ENCODE assay signal across 15 mouse cellular contexts in genomic region chr19:11915804-11916203, GRCm38 (mm10). TPM values are rescaled to one million over a fixed set of nuclear protein-coding genes. Genes with fewer than 3 reads are reported as not detected.
A peak's percentile ranks its signal among the peaks of the same experiment; 100 is the strongest.
DNase-seq lines count a peak whose midpoint lies in the region; ATAC-seq and TF ChIP-seq lines count a peak whose summit lies in the region.
"Had no signal": no experiment of that assay in that cellular context is flagged by ENCODE, and none has a peak within 500 bp of the region (broad histone marks: within the 10 kb centered on the region; RNA-seq: fewer than 3 reads in every experiment).

No protein-coding gene starts in this region.

- no peak overlapping the region for H3K27ac ChIP-seq in heart, embryonic 10.5 days
- H3K27ac ChIP-seq in layer of hippocampus, adult 2 months = peak overlapping the region; percentile 0; the same call in 1 of the 2 replicates
- no peak overlapping the region for H3K27ac ChIP-seq in heart, postnatal 0 days (ENCODE audit: low read depth)
- H3K27ac ChIP-seq: liver, embryonic 12.5 days; midbrain, embryonic 12.5 days; neural tube, embryonic 15.5 days had no signal

- H3K9me3 ChIP-seq in heart, embryonic 10.5 days = no peaks in the 10 kb centered on the region
- no peaks in the 10 kb centered on the region for H3K9me3 ChIP-seq in heart, postnatal 0 days (replicated peaks; ENCODE audit: control insufficient read depth, low read length)
- H3K9me3 ChIP-seq: G1E; liver, embryonic 12.5 days; midbrain, embryonic 12.5 days; neural tube, embryonic 15.5 days had no signal

- no peak for TF ChIP-seq CTCF in layer of hippocampus, adult 2 months (conservative IDR thresholded peaks at IDR 0.05)
- TF ChIP-seq CTCF in heart, postnatal 0 days (IDR thresholded peaks at IDR 0.05; ENCODE audit: low read depth) = no peak

- H3K4me2 ChIP-seq in heart, postnatal 0 days (ENCODE audit: low read depth, low read length) = no peak overlapping the region
- H3K4me2 ChIP-seq: liver, embryonic 12.5 days; neural tube, embryonic 15.5 days had no signal

- TF ChIP-seq EP300 in heart, postnatal 0 days (IDR thresholded peaks at IDR 0.05; ENCODE audit: low read depth) = no peak

- H3K4me1 ChIP-seq in heart, embryonic 10.5 days = peaks cover 12% of the 10 kb centered on the region; the same call in 1 of the 2 replicates
- peaks cover 21% of the 10 kb centered on the region for H3K4me1 ChIP-seq in heart, postnatal 0 days (ENCODE audit: control insufficient read depth, insufficient read depth)

- H3K36me3 ChIP-seq in heart, embryonic 10.5 days = peaks cover 34% of the 10 kb centered on the region
- peaks cover 27% of the 10 kb centered on the region for H3K36me3 ChIP-seq in heart, postnatal 0 days (replicated peaks; ENCODE audit: control insufficient read depth, insufficient read depth, low read length)

- no peaks in the 10 kb centered on the region for H3K27me3 ChIP-seq in heart, embryonic 10.5 days (ENCODE audit: insufficient read depth, poor library complexity, severe bottlenecking)
- no peaks in the 10 kb centered on the region for H3K27me3 ChIP-seq in heart, postnatal 0 days (ENCODE audit: control insufficient read depth, insufficient read depth, low read length)
- H3K27me3 ChIP-seq: liver, embryonic 12.5 days; midbrain, embryonic 12.5 days; neural tube, embryonic 15.5 days had no signal

- no peak overlapping the region for H3K4me3 ChIP-seq in heart, embryonic 10.5 days
- H3K4me3 ChIP-seq in layer of hippocampus, adult 2 months = peak overlapping the region; percentile 8; the same call in 1 of the 2 replicates
- H3K4me3 ChIP-seq in heart, postnatal 0 days (ENCODE audit: low read depth, low read length) = no peak overlapping the region
- H3K4me3 ChIP-seq: liver, embryonic 12.5 days; midbrain, embryonic 12.5 days; neural tube, embryonic 15.5 days had no signal

- no peak overlapping the region for H3K9ac ChIP-seq in heart, postnatal 0 days (replicated peaks; ENCODE audit: low read depth, low read length)
- H3K9ac ChIP-seq: liver, embryonic 12.5 days; midbrain, embryonic 12.5 days; neural tube, embryonic 15.5 days had no signal

- DNase-seq in heart, adult 18-20 months = peak; percentile 36 to 55
- no peak for DNase-seq in heart, embryonic 10.5 days (ENCODE audit: low spot score)
- peak in 1 of 2 experiments; percentile 63 for DNase-seq in layer of hippocampus, adult 2 months (ENCODE audit: low spot score in 2 of 2)
- no peak for DNase-seq in layer of hippocampus, postnatal 36 days
- DNase-seq in MN1 (ENCODE audit: low spot score) = peak; percentile 48
- peak; percentile 50 for DNase-seq in heart, postnatal 0 days (ENCODE audit: low spot score)
- no peak for DNase-seq in spleen, postnatal 4 days (ENCODE audit: low spot score in 2 of 2)
- no peak for DNase-seq in gastrocnemius, postnatal 4 days (ENCODE audit: low spot score in 2 of 2)
- DNase-seq: adrenal gland, postnatal 25 days had no signal

- ATAC-seq in heart, postnatal 0 days (ENCODE audit: insufficient read depth, low read depth) = no peak
- ATAC-seq: liver, embryonic 12.5 days had no signal

- 49% methylated on average over 2 of the region's 2 CpGs for WGBS in heart, embryonic 10.5 days
- 2% methylated on average over 2 of the region's 2 CpGs for WGBS in heart, postnatal 0 days

RNA-seq across cellular contexts. Expression of gene Patl1, which starts 3.6 kb away (rescaled TPM):
- 10 to 100 TPM; 24.7 to 27.3 TPM for total RNA-seq in heart, adult 18-20 months (2021)
- polyA plus RNA-seq in heart, embryonic 10.5 days (2016; fragmentation: Nextera tagmentation; extraction: Ambion mirVana) = 19.8 and 20.6 TPM in 2 replicates
- 10 to 100 TPM; 19.7 to 21.1 TPM for total RNA-seq in layer of hippocampus, adult 2 months (2021)
- total RNA-seq in layer of hippocampus, postnatal 36 days (2021) = 10 to 100 TPM; 19.8 to 24.8 TPM
- total RNA-seq in heart, postnatal 0 days (2014; rRNA removed; ENCODE audit: low replicate concordance) = 12.9 and 14.7 TPM in 2 replicates
- polyA plus RNA-seq in heart, postnatal 0 days (2015; fragmentation: Nextera tagmentation; extraction: Ambion mirVana) = 10.0 and 11.5 TPM in 2 replicates
- total RNA-seq in gastrocnemius, postnatal 4 days (2021) = 10 to 100 TPM; 29.6 to 32.7 TPM

RNA-seq across cellular contexts. Expression of gene Olfr1420, which starts 29.4 kb away (rescaled TPM):
- not detected for total RNA-seq in heart, adult 18-20 months (2021)
- 0.06 and 0.11 TPM in 2 replicates for polyA plus RNA-seq in heart, embryonic 10.5 days (2016; fragmentation: Nextera tagmentation; extraction: Ambion mirVana)
- not detected for total RNA-seq in layer of hippocampus, adult 2 months (2021)
- not detected for total RNA-seq in layer of hippocampus, postnatal 36 days (2021)
- total RNA-seq in heart, postnatal 0 days (2014; rRNA removed; ENCODE audit: low replicate concordance) = not detected in 2 replicates
- polyA plus RNA-seq in heart, postnatal 0 days (2015; fragmentation: Nextera tagmentation; extraction: Ambion mirVana) = 0.11 TPM in 1 of 2 replicates, not detected in the other
- not detected for total RNA-seq in gastrocnemius, postnatal 4 days (2021)
- total RNA-seq: adrenal gland, postnatal 25 days had no signal
- polyA plus RNA-seq: G1E; heart, embryonic 16.5 days; liver, embryonic 12.5 days; midbrain, embryonic 12.5 days; neural tube, embryonic 15.5 days; urinary bladder, adult 2 months had no signal

RNA-seq across cellular contexts. Expression of gene Olfr1419, which starts 40.9 kb away (rescaled TPM):
- total RNA-seq in heart, adult 18-20 months (2021) = not detected
- not detected in 2 replicates for polyA plus RNA-seq in heart, embryonic 10.5 days (2016; fragmentation: Nextera tagmentation; extraction: Ambion mirVana)
- not detected for total RNA-seq in layer of hippocampus, adult 2 months (2021)
- total RNA-seq in layer of hippocampus, postnatal 36 days (2021) = not detected
- not detected in 2 replicates for total RNA-seq in heart, postnatal 0 days (2014; rRNA removed; ENCODE audit: low replicate concordance)
- not detected in 2 replicates for polyA plus RNA-seq in heart, postnatal 0 days (2015; fragmentation: Nextera tagmentation; extraction: Ambion mirVana)
- not detected for total RNA-seq in gastrocnemius, postnatal 4 days (2021)
- total RNA-seq: adrenal gland, postnatal 25 days had no signal
- polyA plus RNA-seq: G1E; heart, embryonic 16.5 days; liver, embryonic 12.5 days; midbrain, embryonic 12.5 days; neural tube, embryonic 15.5 days had no signal

RNA-seq across cellular contexts. Expression of gene Osbp, which starts 49.9 kb away (rescaled TPM):
- 10 to 100 TPM; 97.2 to 99.2 TPM for total RNA-seq in heart, adult 18-20 months (2021)
- polyA plus RNA-seq in heart, embryonic 10.5 days (2016; fragmentation: Nextera tagmentation; extraction: Ambion mirVana) = 4.7 and 5.8 TPM in 2 replicates
- 10 to 100 TPM; 50.3 to 50.9 TPM for total RNA-seq in layer of hippocampus, adult 2 months (2021)
- total RNA-seq in layer of hippocampus, postnatal 36 days (2021) = 10 to 100 TPM; 51.1 to 52.3 TPM
- 32.7 and 43.2 TPM in 2 replicates for total RNA-seq in heart, postnatal 0 days (2014; rRNA removed; ENCODE audit: low replicate concordance)
- 4.7 and 5.1 TPM in 2 replicates for polyA plus RNA-seq in heart, postnatal 0 days (2015; fragmentation: Nextera tagmentation; extraction: Ambion mirVana)
- total RNA-seq in gastrocnemius, postnatal 4 days (2021) = 10 to 100 TPM; 80.6 to 85.0 TPM

RNA-seq across cellular contexts. Expression of gene Olfr1418, which starts 54.9 kb away (rescaled TPM):
- not detected for total RNA-seq in heart, adult 18-20 months (2021)
- polyA plus RNA-seq in heart, embryonic 10.5 days (2016; fragmentation: Nextera tagmentation; extraction: Ambion mirVana) = not detected in 2 replicates
- not detected for total RNA-seq in layer of hippocampus, adult 2 months (2021)
- total RNA-seq in layer of hippocampus, postnatal 36 days (2021) = not detected
- not detected in 2 replicates for total RNA-seq in heart, postnatal 0 days (2014; rRNA removed; ENCODE audit: low replicate concordance)
- polyA plus RNA-seq in heart, postnatal 0 days (2015; fragmentation: Nextera tagmentation; extraction: Ambion mirVana) = not detected in 2 replicates
- not detected for total RNA-seq in gastrocnemius, postnatal 4 days (2021)
- total RNA-seq: adrenal gland, postnatal 25 days had no signal
- polyA plus RNA-seq: G1E; heart, embryonic 16.5 days; liver, embryonic 12.5 days; midbrain, embryonic 12.5 days; neural tube, embryonic 15.5 days; urinary bladder, adult 2 months had no signal

Comparison
In these comparisons a context has a peak if more than half of its experiments do, and no peak if none do; other contexts are left out.
1. DNase-seq: peak in heart, adult 18-20 months (2 of 2), MN1 (single experiment) and heart, postnatal 0 days (single experiment); none in heart, embryonic 10.5 days (single experiment), layer of hippocampus, postnatal 36 days (0 of 2), spleen, postnatal 4 days (0 of 2) and gastrocnemius, postnatal 4 days (0 of 2).